Mouse (Mus musculus): Measurements from ENCODE around the gene Cachd1. TPM values are rescaled to one million over a fixed set of nuclear protein-coding genes. Genes with fewer than 3 reads are reported as not detected.

Gene Cachd1
- polyA plus RNA-seq, 1 experiment from 2014 or later, result 7.0 TPM

DNA sequence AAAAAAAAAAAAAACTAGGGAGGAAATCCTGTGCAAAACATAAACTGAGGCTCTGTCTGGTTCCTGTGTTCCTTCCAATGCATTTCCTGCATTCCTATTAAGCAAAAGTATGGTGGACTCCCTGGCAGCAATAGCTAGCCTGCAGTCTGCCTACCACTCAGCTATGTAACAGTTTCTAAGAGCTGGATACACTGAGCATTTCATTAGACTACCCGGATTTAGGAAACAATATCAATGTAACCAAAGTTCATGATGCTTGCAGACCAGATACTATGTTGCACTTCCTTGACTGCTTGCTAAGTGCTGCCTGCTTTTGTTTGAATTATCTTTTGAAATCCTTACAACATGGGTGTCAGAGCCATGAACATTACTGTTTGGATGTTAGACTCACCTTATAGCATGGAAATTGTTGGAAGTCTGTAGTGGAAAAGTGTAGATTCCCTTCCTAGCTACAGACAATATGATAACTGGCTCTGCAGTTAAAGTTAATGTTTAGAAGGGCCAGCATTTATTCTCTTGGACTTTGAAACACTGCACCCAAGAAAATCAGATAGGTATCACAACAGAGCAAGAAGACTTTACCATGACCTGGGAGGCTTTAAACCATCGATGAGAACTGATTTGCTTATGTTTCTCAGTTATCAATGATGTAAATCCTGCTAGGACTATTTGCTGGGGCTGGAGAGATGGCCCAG lies 37.4 kb downstream of the Cachd1 start:
- H3K36me3 ChIP-seq (ENCODE audit: control insufficient read depth, insufficient read depth, low read length), result no peaks in the 10 kb centered on the region
- TF ChIP-seq EP300 (optimal IDR thresholded peaks at IDR 0.05) (no peak), CTCF (IDR thresholded peaks at IDR 0.05; ENCODE audit: low read depth) (no peak)
- 64% methylated on average over 2 of the region's 2 CpGs for WGBS
- H3K4me2 ChIP-seq (replicated peaks; ENCODE audit: low read depth), result no peak overlapping the region
- no peaks in the 10 kb centered on the region for H3K9me3 ChIP-seq (ENCODE audit: control insufficient read depth, low read length)
- no peak overlapping the region for H3K27ac ChIP-seq (replicated peaks)
- H3K4me1 ChIP-seq (replicated peaks; ENCODE audit: control insufficient read depth, insufficient read depth), result 0 out of 2 replicates have a peak, but pooled peaks cover 5% of the 10 kb centered on the region
- H3K27me3 ChIP-seq (ENCODE audit: control insufficient read depth, insufficient read depth, low read length), result no peaks in the 10 kb centered on the region
- no peak overlapping the region for H3K9ac ChIP-seq (ENCODE audit: low read length)
- H3K4me3 ChIP-seq (ENCODE audit: low read depth, low read length), result no peak overlapping the region
- ATAC-seq (ENCODE audit: low FRiP score, low TSS enrichment) (no peak), DNase-seq (ENCODE audit: low spot score) (no peak)

DNA sequence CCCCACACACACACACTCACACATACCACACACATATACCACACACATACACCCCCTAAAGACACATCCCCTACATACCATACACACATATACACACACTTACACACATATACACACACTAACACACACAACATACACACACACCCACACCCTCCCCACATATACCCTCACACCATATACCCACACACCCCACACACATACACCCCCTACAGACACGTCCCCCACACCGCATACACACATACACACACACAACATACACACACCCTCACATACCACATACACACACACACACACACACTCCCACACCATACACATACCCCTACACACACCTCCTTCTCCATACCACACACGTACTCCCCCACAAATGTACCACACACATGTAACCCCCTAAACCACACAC lies 42.8 kb downstream of the Cachd1 start:
- WGBS, result 99% methylated on average over 3 of the region's 3 CpGs
- no peaks in the 10 kb centered on the region for H3K36me3 ChIP-seq (ENCODE audit: control insufficient read depth, insufficient read depth, low read length)
- no peak overlapping the region for H3K4me2 ChIP-seq (replicated peaks; ENCODE audit: low read depth)
- ATAC-seq (ENCODE audit: low FRiP score, low TSS enrichment) (peak; percentile 35; the same call in 1 of the 2 replicates), DNase-seq (ENCODE audit: low spot score) (no peak)
- H3K9me3 ChIP-seq (ENCODE audit: control insufficient read depth, low read length), result no peaks in the 10 kb centered on the region
- H3K27ac ChIP-seq (replicated peaks), result no peak overlapping the region
- no peaks in the 10 kb centered on the region for H3K4me1 ChIP-seq (replicated peaks; ENCODE audit: control insufficient read depth, insufficient read depth)
- no peak overlapping the region for H3K9ac ChIP-seq (ENCODE audit: low read length)
- no peaks in the 10 kb centered on the region for H3K27me3 ChIP-seq (ENCODE audit: control insufficient read depth, insufficient read depth, low read length)
- no peak overlapping the region for H3K4me3 ChIP-seq (ENCODE audit: low read depth, low read length)
- TF ChIP-seq CTCF (IDR thresholded peaks at IDR 0.05; ENCODE audit: low read depth) (no peak), EP300 (optimal IDR thresholded peaks at IDR 0.05) (no peak)

GRCm38 (mm10) chr4:100822526-100822925 lies 46.1 kb downstream of the Cachd1 start:
- Histone ChIP-seq H3K36me3 (ENCODE audit: control insufficient read depth, insufficient read depth, low read length) (no peaks in the 10 kb centered on the region), H3K9ac (ENCODE audit: low read length) (no peak overlapping the region), H3K4me2 (replicated peaks; ENCODE audit: low read depth) (peak overlapping the region; percentile 20; the same call in 1 of the 2 replicates), H3K27ac (replicated peaks) (no peak overlapping the region), H3K27me3 (ENCODE audit: control insufficient read depth, insufficient read depth, low read length) (no peaks in the 10 kb centered on the region), H3K4me1 (replicated peaks; ENCODE audit: control insufficient read depth, insufficient read depth) (0 out of 2 replicates have a peak, but pooled peaks cover 2% of the 10 kb centered on the region), H3K4me3 (ENCODE audit: low read depth, low read length) (no peak overlapping the region), H3K9me3 (ENCODE audit: control insufficient read depth, low read length) (no peaks in the 10 kb centered on the region)
- ATAC-seq (ENCODE audit: low FRiP score, low TSS enrichment) (no peak), DNase-seq (ENCODE audit: low spot score) (no peak)
- TF ChIP-seq CTCF (IDR thresholded peaks at IDR 0.05; ENCODE audit: low read depth), result no peak
- no peak for TF ChIP-seq EP300 (optimal IDR thresholded peaks at IDR 0.05)
- WGBS, result 51% methylated on average over 7 of the region's 7 CpGs

- 31% methylated on average over 5 of the region's 5 CpGs for WGBS
- Histone ChIP-seq H3K4me3 (ENCODE audit: low read depth, low read length) (no peak overlapping the region), H3K36me3 (ENCODE audit: control insufficient read depth, insufficient read depth, low read length) (no peaks in the 10 kb centered on the region), H3K4me1 (replicated peaks; ENCODE audit: control insufficient read depth, insufficient read depth) (0 out of 2 replicates have a peak, but pooled peaks cover 2% of the 10 kb centered on the region), H3K4me2 (replicated peaks; ENCODE audit: low read depth) (no peak overlapping the region), H3K27me3 (ENCODE audit: control insufficient read depth, insufficient read depth, low read length) (no peaks in the 10 kb centered on the region), H3K9me3 (ENCODE audit: control insufficient read depth, low read length) (no peaks in the 10 kb centered on the region), H3K27ac (replicated peaks) (no peak overlapping the region), H3K9ac (ENCODE audit: low read length) (no peak overlapping the region)
- no peak for ATAC-seq (ENCODE audit: low FRiP score, low TSS enrichment)
- no peak for TF ChIP-seq CTCF (IDR thresholded peaks at IDR 0.05; ENCODE audit: low read depth)
- TF ChIP-seq EP300 (optimal IDR thresholded peaks at IDR 0.05), result no peak
- no peak for DNase-seq (ENCODE audit: low spot score)
These were observed 50.9 kb downstream of the Cachd1 start for GRCm38 (mm10) chr4:100827374-100827773.

- TF ChIP-seq CTCF (IDR thresholded peaks at IDR 0.05; ENCODE audit: low read depth), result no peak
- no peak for TF ChIP-seq EP300 (optimal IDR thresholded peaks at IDR 0.05)
- DNase-seq (ENCODE audit: low spot score) (peak; percentile 37), ATAC-seq (ENCODE audit: low FRiP score, low TSS enrichment) (no peak)
- no peak overlapping the region for H3K4me3 ChIP-seq (ENCODE audit: low read depth, low read length)
- H3K36me3 ChIP-seq (ENCODE audit: control insufficient read depth, insufficient read depth, low read length), result no peaks in the 10 kb centered on the region
- 0 out of 2 replicates have a peak, but pooled peaks cover 2% of the 10 kb centered on the region for H3K4me1 ChIP-seq (replicated peaks; ENCODE audit: control insufficient read depth, insufficient read depth)
- no peak overlapping the region for H3K27ac ChIP-seq (replicated peaks)
- 10% methylated on average over 10 of the region's 10 CpGs for WGBS
- no peak overlapping the region for H3K4me2 ChIP-seq (replicated peaks; ENCODE audit: low read depth)
- no peaks in the 10 kb centered on the region for H3K27me3 ChIP-seq (ENCODE audit: control insufficient read depth, insufficient read depth, low read length)
- no peak overlapping the region for H3K9ac ChIP-seq (ENCODE audit: low read length)
- no peaks in the 10 kb centered on the region for H3K9me3 ChIP-seq (ENCODE audit: control insufficient read depth, low read length)
These were observed 52.3 kb downstream of the Cachd1 start for GRCm38 (mm10) chr4:100828737-100829136.

DNA sequence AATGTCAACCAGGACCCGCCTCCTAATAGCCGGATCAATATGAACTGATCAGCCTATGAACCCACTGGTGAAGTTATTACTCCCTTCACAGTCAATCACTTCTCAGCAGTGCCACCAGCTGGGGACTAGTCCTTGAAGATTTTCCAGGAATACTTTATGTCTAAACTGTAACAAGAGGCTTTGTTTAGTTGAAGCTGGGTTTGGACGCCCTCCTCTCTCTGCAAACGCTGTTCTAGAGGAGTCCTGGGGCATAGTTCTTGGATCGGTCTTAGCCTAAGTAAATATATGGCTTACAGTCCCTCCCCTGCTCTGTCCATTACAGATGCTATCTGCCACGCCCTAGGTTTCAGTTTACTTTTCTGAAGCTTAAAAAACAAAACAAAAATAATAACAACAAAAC lies 60.7 kb downstream of the Cachd1 start:
- Histone ChIP-seq H3K27ac (replicated peaks) (no peak overlapping the region), H3K9me3 (ENCODE audit: control insufficient read depth, low read length) (no peaks in the 10 kb centered on the region), H3K9ac (ENCODE audit: low read length) (no peak overlapping the region), H3K4me3 (ENCODE audit: low read depth, low read length) (no peak overlapping the region), H3K36me3 (ENCODE audit: control insufficient read depth, insufficient read depth, low read length) (no peaks in the 10 kb centered on the region), H3K4me1 (replicated peaks; ENCODE audit: control insufficient read depth, insufficient read depth) (0 out of 2 replicates have a peak, but pooled peaks cover 3% of the 10 kb centered on the region), H3K27me3 (ENCODE audit: control insufficient read depth, insufficient read depth, low read length) (no peaks in the 10 kb centered on the region), H3K4me2 (replicated peaks; ENCODE audit: low read depth) (no peak overlapping the region)
- TF ChIP-seq EP300 (optimal IDR thresholded peaks at IDR 0.05) (no peak), CTCF (IDR thresholded peaks at IDR 0.05; ENCODE audit: low read depth) (peak; percentile 44)
- ATAC-seq (ENCODE audit: low FRiP score, low TSS enrichment), result no peak
- no peak for DNase-seq (ENCODE audit: low spot score)
- 35% methylated on average over 6 of the region's 6 CpGs for WGBS

Data from stomach, postnatal 0 days (tissue).